Mouse (Mus musculus) ES-Bruce4 (cell line): ENCODE data around the gene Klhdc4. TPM values are rescaled to one million over a fixed set of nuclear protein-coding genes. Genes with fewer than 3 reads are reported as not detected.

ENCODE experiments used
- H3K27ac ChIP-seq: 2 replicates; pipeline ENCODE4 v1.5.1; 2012; ENCODE audit warnings: low read length, inconsistent platforms; ENCODE audit not compliant: insufficient read depth
- H3K27me3 ChIP-seq: 2 replicates; pipeline ENCODE4 v1.6.1; 2012; ENCODE audit warnings: mild to moderate bottlenecking, low read length, inconsistent platforms; ENCODE audit not compliant: control insufficient read depth, poor library complexity, insufficient read depth, severe bottlenecking
- H3K36me3 ChIP-seq: 2 replicates; pipeline ENCODE4 v1.6.1; 2012; ENCODE audit warnings: inconsistent platforms, mild to moderate bottlenecking, low read length, moderate library complexity; ENCODE audit not compliant: control insufficient read depth, poor library complexity, insufficient read depth, severe bottlenecking
- H3K4me1 ChIP-seq: one replicate; pipeline ENCODE4 v1.8.1; 2011; ENCODE audit warnings: low read length; ENCODE audit not compliant: control insufficient read depth, insufficient read depth
- H3K4me3 ChIP-seq: 2 replicates; pipeline ENCODE4 v1.5.1; 2011; ENCODE audit warnings: low read depth, mild to moderate bottlenecking, low read length
- H3K9ac ChIP-seq: 2 replicates; pipeline ENCODE4 v1.6.1; 2012; ENCODE audit warnings: low read depth, mild to moderate bottlenecking, inconsistent platforms; ENCODE audit not compliant: poor library complexity, severe bottlenecking
- H3K9me3 ChIP-seq: replicated peaks from 2 replicates; pipeline ENCODE4 v1.6.1; 2012; ENCODE audit warnings: mild to moderate bottlenecking, low read length, inconsistent platforms; ENCODE audit not compliant: control insufficient read depth, poor library complexity, insufficient read depth, severe bottlenecking
- CTCF ChIP-seq: IDR thresholded peaks from one replicate; pipeline ENCODE4 v1.8.1; 2011; ENCODE audit warnings: low read depth, low read length
- EP300 ChIP-seq: IDR thresholded peaks from 2 replicates; pipeline ENCODE4 v1.6.1; 2011; ENCODE audit warnings: low read depth, low read length; ENCODE audit not compliant: insufficient read depth
- POLR2A ChIP-seq: IDR thresholded peaks from one replicate; pipeline ENCODE4 v1.8.1; 2011; ENCODE audit warnings: low read length; ENCODE audit not compliant: insufficient read depth
- polyA plus RNA-seq: library from polyadenylated mRNA; stranded (reverse); fragments of >200 nt; gene quantifications from 2 replicates; pipeline ENCODE4 v1.2.4, GENCODE M21; 2011; ENCODE audit warnings: low read depth; ENCODE audit not compliant: missing spikeins, insufficient read depth, insufficient read length

Gene Klhdc4
- polyA plus RNA-seq, 1 experiment, result 34.6 TPM

DNA sequence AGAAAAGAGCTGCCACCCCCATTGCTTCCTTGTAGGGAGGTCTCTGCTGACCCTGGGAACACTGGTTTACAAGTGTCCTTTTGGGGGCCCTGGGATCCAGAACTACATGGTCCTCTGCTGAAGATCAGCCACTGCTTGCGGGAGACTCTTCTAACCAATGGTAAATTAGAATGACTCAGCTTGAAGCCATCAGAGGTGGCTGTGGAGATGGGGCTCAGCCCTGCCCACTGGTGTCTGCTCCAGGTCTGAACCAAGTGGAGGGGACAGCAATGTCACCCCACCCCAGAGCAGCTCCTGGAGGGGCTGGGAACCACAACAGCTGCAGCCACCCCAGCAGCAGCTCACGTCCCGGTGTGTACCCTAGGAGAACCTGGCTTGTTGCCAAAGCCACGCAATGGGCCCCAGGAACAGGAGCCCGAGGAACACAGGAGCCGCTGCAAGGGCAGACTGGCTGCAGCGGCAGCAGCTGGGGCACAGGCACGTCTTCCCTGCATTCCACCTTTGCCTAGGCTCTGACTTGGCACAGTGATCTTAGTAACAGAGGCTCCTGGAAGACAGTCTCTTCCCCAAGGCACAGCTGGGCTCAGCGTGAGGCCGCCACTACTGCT lies 42.6 kb upstream of the Klhdc4 start:
- Histone ChIP-seq H3K27ac (no peak overlapping the region), H3K4me1 (no peaks in the 10 kb centered on the region), H3K4me3 (no peak overlapping the region), H3K9ac (no peak overlapping the region), H3K9me3 (no peaks in the 10 kb centered on the region), H3K36me3 (no peaks in the 10 kb centered on the region), H3K27me3 (no peaks in the 10 kb centered on the region)
- TF ChIP-seq EP300 (no peak), CTCF (no peak), POLR2A (no peak)

DNA sequence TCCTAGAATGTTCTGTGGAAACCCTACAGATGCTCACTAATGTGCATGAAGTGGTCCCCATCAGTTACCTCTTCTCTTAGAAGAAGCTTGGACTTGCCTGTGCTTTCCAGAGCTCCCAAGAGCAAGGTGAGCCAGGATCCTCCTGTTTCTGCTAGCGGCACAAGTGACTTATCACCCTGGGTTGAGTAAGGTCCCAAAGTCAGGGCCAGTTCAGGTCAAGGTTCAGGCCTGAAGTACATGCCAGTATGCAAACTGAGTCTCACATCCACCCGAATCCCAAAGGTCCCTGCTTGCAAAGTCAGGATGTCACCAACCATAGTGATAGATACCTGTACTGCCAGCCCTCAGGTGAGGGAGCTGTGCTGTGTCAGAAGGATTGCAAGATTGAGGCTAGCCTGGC lies 40.8 kb upstream of the Klhdc4 start:
- Histone ChIP-seq H3K27ac (no peak overlapping the region), H3K4me3 (no peak overlapping the region), H3K4me1 (no peaks in the 10 kb centered on the region), H3K9ac (no peak overlapping the region), H3K27me3 (no peaks in the 10 kb centered on the region), H3K9me3 (no peaks in the 10 kb centered on the region), H3K36me3 (no peaks in the 10 kb centered on the region)
- TF ChIP-seq CTCF, result no peak
- TF ChIP-seq POLR2A, result no peak
- no peak for TF ChIP-seq EP300

DNA sequence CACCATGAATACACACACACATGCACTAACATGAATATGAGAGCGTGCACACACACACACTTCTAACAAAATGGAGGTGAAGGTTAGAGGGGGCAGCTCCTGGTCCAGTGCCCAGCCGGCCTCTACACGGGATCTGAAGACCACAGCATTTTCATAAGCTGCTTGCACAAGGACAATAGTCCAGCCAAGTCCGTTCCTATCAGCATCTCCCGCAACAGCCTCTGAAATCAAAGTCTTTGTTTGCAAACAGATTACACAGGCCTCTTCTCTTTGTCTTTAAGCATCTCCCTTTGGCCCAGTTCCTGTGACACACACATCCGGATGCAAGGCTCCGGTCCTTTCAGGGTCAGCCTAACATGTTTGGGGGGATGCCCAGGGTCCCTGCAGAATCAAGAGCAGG lies 39.5 kb upstream of the Klhdc4 start:
- H3K27ac ChIP-seq, result no peak overlapping the region
- H3K4me3 ChIP-seq, result no peak overlapping the region
- no peaks in the 10 kb centered on the region for H3K36me3 ChIP-seq
- no peaks in the 10 kb centered on the region for H3K4me1 ChIP-seq
- no peaks in the 10 kb centered on the region for H3K9me3 ChIP-seq
- TF ChIP-seq CTCF (no peak), EP300 (no peak), POLR2A (no peak)
- H3K27me3 ChIP-seq, result no peaks in the 10 kb centered on the region
- no peak overlapping the region for H3K9ac ChIP-seq

DNA sequence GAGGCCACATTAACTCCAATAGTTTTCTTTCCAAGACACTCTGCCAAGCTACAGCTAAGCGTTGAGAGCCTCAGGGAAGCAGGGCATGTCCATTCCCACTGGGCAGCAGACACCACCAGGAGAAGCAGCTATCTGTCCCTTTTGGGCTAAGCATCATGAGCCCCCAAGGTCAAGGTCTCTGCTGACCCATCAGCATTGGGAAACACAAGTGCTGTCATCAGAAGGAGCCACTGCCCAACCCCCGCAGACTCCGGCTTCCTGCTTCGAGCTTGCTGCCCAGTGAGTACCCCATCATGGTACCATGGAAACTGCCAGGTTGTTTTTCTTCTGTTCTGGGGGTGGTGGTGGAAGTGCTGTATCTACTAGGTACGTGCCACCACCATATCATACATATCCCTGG lies 38.8 kb upstream of the Klhdc4 start:
- Histone ChIP-seq H3K36me3 (no peaks in the 10 kb centered on the region), H3K27ac (no peak overlapping the region), H3K27me3 (no peaks in the 10 kb centered on the region), H3K9me3 (no peaks in the 10 kb centered on the region), H3K4me1 (no peaks in the 10 kb centered on the region), H3K4me3 (no peak overlapping the region), H3K9ac (no peak overlapping the region)
- TF ChIP-seq EP300 (no peak), CTCF (no peak), POLR2A (no peak)

DNA sequence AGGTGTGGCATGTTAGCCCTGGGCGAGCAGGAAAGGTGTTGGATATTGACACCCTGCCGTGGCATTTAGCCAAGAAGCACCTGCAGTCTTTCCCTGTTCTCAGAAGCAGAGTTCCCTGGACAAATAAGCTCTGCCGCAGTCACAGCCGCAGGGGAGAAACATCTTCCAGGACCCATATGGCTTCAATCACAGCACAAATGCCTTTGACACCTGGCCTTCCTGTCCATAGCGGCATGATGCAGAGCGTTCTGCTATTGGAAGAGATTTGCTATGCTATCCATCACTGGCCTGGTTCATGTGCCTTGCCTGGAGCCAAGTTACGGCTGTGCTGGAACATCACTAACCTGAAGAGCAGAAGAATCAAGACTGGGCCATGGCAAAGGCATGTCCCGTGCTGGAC lies 36.0 kb upstream of the Klhdc4 start:
- Histone ChIP-seq H3K9me3 (no peaks in the 10 kb centered on the region), H3K4me1 (no peaks in the 10 kb centered on the region), H3K27me3 (no peaks in the 10 kb centered on the region), H3K9ac (no peak overlapping the region), H3K4me3 (no peak overlapping the region), H3K36me3 (no peaks in the 10 kb centered on the region), H3K27ac (no peak overlapping the region)
- TF ChIP-seq POLR2A (no peak), CTCF (no peak), EP300 (no peak)

DNA sequence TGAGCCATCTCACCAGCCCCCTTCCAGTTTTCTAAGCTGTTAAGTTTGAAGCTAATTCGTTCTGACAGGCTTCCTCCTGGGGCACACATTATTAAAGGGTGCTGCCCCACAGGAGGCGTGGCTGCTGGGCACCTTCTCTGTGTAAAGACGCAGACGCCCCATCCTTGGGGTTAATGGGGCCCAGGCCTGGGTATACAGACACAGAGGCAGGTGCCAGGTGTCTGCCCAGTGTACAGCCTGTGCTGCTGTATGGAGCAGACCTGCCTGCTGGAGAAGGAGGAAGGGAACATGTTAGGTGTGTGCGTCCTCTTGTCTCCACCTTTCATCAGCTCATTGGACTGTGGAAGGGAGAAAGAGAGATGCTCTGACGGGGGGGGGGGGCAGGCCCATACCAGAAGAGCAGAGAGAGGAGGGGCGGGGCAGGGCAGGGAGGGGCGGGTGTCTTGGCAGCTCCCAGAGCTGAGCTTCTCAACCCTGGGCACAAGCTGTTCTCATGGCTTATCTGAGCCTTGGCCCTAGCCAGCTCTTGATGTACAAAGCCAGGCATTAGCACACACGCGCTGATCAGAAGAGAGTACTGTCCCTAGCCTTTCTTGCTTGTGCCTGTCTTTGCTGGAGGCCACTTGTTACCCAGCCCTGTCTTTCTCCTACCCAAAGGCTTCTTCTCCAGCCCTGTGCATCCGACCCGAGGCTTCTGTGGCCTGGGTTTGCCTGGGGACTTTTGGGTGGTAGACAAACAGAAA lies 32.6 kb upstream of the Klhdc4 start:
- no peaks in the 10 kb centered on the region for H3K36me3 ChIP-seq
- H3K9me3 ChIP-seq, result no peaks in the 10 kb centered on the region
- TF ChIP-seq EP300 (no peak), POLR2A (no peak), CTCF (no peak)
- H3K9ac ChIP-seq, result no peak overlapping the region
- no peak overlapping the region for H3K27ac ChIP-seq
- no peak overlapping the region for H3K4me3 ChIP-seq
- no peaks in the 10 kb centered on the region for H3K27me3 ChIP-seq
- no peaks in the 10 kb centered on the region for H3K4me1 ChIP-seq
